Mouse (Mus musculus): ENCODE results near the gene Kcnk10.
A peak's percentile ranks its signal among the peaks of the same experiment; 100 is the strongest.

The Kcnk10 gene

DNA sequence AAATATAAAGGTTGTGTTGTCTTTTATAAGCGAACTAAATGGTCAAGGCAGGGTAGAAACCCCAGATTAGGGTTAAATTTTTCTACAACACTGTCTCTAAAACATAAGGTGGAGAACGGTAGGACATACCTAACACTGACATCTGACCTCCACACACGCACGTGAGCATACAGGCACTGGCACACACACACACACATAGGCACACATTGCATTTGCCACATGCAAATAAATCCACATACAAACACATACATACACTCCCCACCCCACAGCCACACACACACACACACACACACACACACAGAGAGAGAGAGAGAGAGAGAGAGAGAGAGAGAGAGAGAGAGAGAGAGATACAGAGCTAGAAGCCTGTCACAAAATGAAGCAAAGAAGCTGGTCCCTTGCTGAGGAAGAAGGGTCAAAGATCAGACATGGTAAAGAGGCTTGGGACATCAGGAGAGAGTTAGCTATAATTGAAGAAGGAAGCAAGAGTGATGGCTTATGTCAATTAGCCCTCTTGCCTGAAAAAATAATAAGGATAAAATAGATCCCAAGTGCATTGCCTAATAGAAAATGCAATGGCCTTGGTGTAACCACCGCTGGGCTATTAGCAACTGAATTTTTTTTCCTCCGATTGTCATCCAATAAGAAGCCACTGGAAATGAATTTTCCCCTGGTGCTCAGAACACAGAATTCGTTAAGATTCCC, 58.1 kb downstream of the Kcnk10 start:
- DNase-seq (ENCODE audit: low spot score) = no peak

- DNase-seq (ENCODE audit: low spot score) = no peak
Observed at GRCm38 (mm10) chr12:98505601-98506000, 72.5 kb downstream of the Kcnk10 start.

GRCm38 (mm10) chr12:98501528-98502280, 76.4 kb downstream of the Kcnk10 start:
- DNase-seq (ENCODE audit: low spot score) = no peak

DNA sequence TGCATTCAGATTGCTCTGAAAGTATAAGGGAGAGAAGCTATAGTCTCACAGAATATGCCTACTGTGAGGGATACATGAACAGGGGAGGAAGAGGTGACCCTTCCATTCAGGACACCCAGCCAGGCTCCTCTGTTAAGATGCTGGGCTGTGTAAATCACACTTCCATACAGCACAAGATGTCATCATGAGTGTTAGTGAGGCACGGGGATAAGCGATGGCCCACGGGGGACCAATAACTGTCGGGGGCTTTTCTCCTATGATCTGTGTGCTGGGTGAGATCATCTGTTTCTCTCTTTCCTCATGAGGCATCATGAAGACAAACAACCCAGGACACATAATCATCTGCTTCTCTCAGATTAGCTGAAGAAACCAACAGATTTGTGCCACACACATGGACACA, 77.1 kb downstream of the Kcnk10 start:
- no peak for DNase-seq (ENCODE audit: low spot score)

DNA sequence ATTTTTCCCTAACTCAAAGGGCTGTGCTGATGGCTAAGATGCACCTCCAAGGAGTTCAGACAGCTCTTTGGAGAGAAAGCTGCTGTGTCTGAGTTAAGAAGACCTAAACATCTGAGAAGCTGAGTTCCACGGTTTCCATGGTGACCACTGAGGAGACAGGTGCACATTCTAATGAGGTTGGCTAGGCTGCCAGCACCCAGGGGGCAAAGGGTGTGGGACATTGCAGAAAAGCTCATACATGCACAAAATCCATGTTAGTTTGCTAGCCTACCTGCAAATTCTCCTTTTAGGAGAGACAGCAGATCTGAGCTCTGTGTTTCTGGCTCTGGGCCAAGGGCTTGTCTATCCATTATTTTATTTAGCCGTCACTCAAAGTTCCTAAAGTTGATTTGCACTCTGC, 96.7 kb downstream of the Kcnk10 start:
- DNase-seq (ENCODE audit: low spot score) = no peak

GRCm38 (mm10) chr12:98481048-98481447, 97.1 kb downstream of the Kcnk10 start:
- no peak for DNase-seq (ENCODE audit: low spot score)

GRCm38 (mm10) chr12:98477673-98478461, 100.2 kb downstream of the Kcnk10 start:
- no peak for DNase-seq (ENCODE audit: low spot score)

DNA sequence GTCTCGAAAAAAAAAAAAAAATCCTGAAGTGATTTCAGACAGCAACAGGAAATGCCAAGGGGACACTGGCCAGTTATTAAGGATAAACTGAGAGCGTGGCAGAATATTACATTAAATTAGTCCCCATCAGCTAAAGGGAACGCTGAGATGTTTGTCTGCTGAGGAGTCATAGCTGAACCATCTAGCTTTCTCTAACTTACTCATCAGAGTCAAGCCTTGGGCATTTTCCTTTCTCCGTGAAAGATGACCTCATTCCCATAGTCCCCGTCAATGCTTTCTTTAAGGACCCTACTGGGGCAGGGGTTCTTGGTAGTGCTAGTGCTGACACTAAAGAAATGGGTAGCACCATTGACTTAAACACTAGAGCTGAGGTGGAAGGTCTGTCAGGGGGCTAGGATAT, 106.9 kb downstream of the Kcnk10 start:
- DNase-seq (ENCODE audit: low spot score) = no peak

DNA sequence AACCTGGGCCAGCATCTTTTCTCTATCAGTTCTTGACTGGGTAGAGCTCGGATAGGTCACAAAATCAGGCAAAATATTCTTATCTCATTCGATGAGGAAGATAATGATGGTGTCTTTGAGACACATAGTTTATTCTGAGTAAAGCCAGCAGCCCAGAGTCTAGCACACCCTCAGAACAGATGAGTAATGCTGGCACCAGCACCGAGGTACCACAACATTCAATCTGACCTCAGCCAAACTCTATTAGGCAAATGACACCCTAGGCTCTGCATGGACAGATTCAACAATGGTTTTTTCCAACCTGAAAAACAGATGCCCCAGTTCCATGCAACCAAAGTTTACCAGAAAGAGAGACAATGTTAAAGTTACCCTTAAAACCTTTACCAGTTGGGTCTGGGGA, 108.0 kb downstream of the Kcnk10 start:
- DNase-seq (ENCODE audit: low spot score) = no peak

DNA sequence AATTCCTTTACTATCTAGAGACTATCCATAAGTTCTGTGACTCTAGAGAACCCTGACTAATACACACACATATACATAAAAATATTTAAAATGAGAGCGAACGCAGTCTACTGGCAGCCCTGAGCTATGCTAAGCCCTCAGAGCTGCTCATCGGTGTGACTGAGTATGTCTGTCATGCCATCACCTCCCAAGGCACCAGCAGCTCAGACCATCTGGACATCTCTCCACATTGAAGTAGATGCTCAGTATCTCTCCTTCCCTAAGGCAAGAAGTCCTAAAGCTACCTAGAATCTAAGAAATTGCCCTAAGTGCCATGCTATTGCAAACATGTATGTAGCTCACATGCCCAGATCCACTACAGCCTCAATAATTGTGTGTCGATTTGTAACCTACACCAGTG, 110.3 kb downstream of the Kcnk10 start:
- no peak for DNase-seq (ENCODE audit: low spot score)

DNA sequence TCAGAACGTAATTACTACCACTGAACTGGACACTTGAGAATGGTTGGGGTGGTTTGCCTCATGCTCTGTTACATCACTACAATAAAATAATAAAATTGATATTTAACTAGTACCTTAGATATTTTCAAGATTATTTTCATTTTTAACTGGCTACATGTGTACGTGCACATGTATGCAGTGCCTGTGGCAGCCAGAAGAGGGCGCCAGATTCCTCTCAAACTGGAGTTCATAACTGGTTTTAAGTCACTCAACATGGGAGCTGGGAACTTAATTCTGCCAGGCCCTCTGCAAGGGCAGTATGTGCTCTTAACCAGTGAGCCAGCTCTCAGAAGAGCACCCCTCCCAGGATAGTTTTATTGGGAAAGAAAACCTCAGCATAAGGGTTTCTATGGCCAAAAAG, 118.2 kb downstream of the Kcnk10 start:
- DNase-seq (ENCODE audit: low spot score) = peak; percentile 47

DNA sequence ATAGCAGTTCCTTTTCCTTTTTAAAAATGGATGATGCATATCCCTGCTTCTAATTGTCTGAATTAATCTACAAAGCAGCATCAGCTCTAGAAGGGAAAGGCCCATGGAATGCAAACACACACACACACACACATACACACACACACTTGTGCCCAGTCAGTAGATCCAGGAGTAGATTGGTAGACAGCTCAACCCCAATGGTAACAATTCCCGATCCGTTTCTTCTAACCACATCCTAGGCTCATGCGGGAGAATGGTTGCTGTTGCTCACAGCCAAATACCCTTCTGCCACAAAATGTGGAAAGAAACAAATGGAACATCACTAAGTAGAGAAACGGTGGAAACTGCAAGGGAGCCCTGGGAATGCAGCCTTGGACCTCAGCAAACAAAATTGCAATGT, 119.2 kb downstream of the Kcnk10 start:
- no peak for DNase-seq (ENCODE audit: low spot score)

GRCm38 (mm10) chr12:98458516-98458915, 119.6 kb downstream of the Kcnk10 start:
- DNase-seq (ENCODE audit: low spot score) = no peak

- DNase-seq (ENCODE audit: low spot score) = no peak
Observed at GRCm38 (mm10) chr12:98453161-98453560, 124.9 kb downstream of the Kcnk10 start.

- no peak for DNase-seq (ENCODE audit: low spot score)
Observed at GRCm38 (mm10) chr12:98452646-98453045, 125.5 kb downstream of the Kcnk10 start.

DNA sequence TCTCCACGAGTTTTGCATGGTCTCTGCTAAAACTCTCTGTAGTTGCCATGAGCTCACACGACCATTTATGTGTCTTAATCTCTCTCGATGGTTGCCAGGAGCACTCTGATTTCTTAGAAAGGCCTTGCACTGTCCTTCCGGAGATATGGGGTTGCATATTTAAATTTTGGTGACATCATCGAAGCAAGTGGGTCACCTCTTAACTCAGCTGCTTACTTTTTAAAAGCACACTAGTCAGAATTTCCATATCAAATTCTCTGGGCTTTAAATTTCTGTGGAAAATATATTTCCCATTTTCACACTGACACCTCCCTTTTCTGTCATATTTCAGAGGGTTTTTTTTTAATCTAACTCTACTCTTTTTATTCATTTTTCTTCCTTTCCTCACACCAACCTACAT, 132.5 kb downstream of the Kcnk10 start:
- no peak for DNase-seq (ENCODE audit: low spot score)

GRCm38 (mm10) chr12:98444860-98445259, 133.2 kb downstream of the Kcnk10 start:
- no peak for DNase-seq (ENCODE audit: low spot score)

DNA sequence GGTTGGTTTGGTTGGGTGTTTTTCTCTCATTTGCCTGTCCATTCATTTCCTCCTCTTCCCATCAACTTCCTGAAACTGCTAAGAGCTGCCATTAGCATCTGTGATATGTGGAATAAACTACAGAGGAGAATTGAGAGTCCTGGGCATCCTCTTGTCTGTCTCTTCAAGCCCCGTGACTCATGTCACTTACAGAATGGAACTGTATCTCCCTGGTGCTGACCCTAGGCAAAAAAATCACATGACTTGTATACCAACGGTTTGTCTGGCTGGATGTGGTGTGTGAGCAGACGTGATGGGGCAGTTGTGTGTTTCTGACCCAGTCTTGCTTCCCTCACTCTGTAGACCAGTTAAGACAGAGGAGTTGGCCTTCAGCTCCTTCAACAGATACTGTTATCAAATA, 134.4 kb downstream of the Kcnk10 start:
- no peak for DNase-seq (ENCODE audit: low spot score)

- no peak for DNase-seq (ENCODE audit: low spot score)
Observed at GRCm38 (mm10) chr12:98438080-98438479, 140.0 kb downstream of the Kcnk10 start.

DNA sequence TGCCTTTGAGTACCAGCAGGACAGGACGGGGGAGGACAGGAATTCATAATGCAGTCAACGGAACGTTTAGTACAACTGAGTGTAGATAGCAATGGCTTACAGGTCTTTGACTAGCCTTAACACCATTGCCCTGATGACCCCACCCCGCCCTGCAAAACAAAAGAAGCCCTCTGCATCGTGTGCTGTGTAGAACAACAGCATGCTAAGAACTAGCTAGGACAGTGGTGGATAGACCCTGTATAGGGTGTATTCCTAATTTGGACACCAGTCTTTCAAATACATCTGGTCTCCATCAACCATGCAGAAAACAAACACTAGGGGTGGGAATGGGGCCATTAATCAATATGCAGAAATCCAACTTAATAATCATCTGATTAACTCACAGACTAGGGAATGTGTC, 147.4 kb downstream of the Kcnk10 start:
- DNase-seq (ENCODE audit: low spot score) = no peak

DNA sequence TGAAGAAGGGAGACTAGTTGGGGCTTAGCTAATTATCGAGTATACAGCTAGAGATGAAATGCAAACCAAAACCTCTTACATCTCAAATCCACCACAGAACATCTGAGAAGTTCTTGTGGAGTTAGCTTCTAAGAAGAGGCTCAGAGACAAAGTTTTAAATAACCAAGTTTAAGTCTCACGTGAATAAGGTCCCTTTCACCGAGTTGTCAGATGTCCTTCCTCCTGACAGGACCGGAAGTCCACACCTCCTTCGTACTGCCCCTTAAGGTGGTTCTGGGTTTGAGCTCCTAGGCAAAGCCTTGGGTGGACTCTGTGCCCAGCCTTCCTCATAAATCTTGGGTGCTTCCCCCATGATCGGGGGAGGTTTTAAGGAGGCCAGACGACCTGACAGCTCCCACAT, 156.8 kb downstream of the Kcnk10 start:
- no peak for DNase-seq (ENCODE audit: low spot score)

- no peak for DNase-seq (ENCODE audit: low spot score)
Observed at GRCm38 (mm10) chr12:98419849-98420248, 158.3 kb downstream of the Kcnk10 start.

DNA sequence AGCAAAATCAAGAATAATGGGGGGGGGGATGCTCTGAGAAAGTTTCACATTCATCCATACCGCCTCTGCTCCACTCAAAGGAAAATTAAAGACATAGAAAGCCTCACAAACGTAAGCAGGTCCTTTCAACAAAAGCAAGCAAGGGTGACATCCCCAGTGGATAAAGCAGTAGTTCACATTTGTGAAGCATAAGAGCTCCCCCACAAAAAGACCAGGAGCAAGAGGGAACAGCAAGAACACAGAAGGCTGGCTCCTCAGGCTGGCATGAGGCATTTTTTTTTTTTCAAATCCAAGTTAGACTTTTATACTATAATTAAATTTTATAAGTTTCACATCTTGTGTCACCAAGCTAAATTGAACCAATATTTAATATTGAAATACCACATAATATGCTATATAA, 168.5 kb downstream of the Kcnk10 start:
- no peak for DNase-seq (ENCODE audit: low spot score)
